Mouse (Mus musculus) hindbrain, embryonic 11.5 days (tissue): ENCODE data around the gene Mdga1. TPM values are rescaled to one million over a fixed set of nuclear protein-coding genes. Genes with fewer than 3 reads are reported as not detected.

Experiments used
- ATAC-seq: fragments of 200-750 bp; cut with Nextera tagmentation; 2 replicates; pipeline ENCODE4 v1.8.0; 2017; ENCODE audit warnings: mild to moderate bottlenecking, moderate TSS enrichment, moderate library complexity; ENCODE audit not compliant: low FRiP score
- DNase-seq: peaks from one replicate; pipeline ENCODE4 v3.0.0-alpha.2; 2015; ENCODE audit warnings: low spot score
- H3K27ac ChIP-seq: fragments of 300-500 bp; sonication (generic); 2 replicates; pipeline ENCODE4 v1.5.1; 2014; ENCODE audit warnings: mild to moderate bottlenecking, low read depth, low read length
- H3K27me3 ChIP-seq: fragments of 300-500 bp; sonication (generic); 2 replicates; pipeline ENCODE4 v1.6.1; 2014; ENCODE audit warnings: mild to moderate bottlenecking, low read length, moderate library complexity, mixed read lengths; ENCODE audit not compliant: control insufficient read depth, insufficient read depth
- H3K36me3 ChIP-seq: fragments of 300-500 bp; sonication (generic); 2 replicates; pipeline ENCODE4 v1.6.1; 2014; ENCODE audit warnings: mild to moderate bottlenecking, low read length, moderate library complexity, mixed read lengths; ENCODE audit not compliant: control insufficient read depth, insufficient read depth
- H3K4me1 ChIP-seq: fragments of 300-500 bp; sonication (generic); replicated peaks from 2 replicates; pipeline ENCODE4 v1.6.1; 2014; ENCODE audit warnings: low read length, mixed read lengths; ENCODE audit not compliant: control insufficient read depth, insufficient read depth
- H3K4me2 ChIP-seq: fragments of 300-500 bp; sonication (generic); replicated peaks from 2 replicates; pipeline ENCODE4 v1.6.1; 2014; ENCODE audit warnings: mild to moderate bottlenecking, low read depth, low read length
- H3K4me3 ChIP-seq: fragments of 300-500 bp; sonication (generic); 2 replicates; pipeline ENCODE4 v1.5.1; 2014; ENCODE audit warnings: low read depth, low read length
- H3K9ac ChIP-seq: fragments of 300-500 bp; sonication (generic); 2 replicates; pipeline ENCODE4 v1.6.1; 2014; ENCODE audit warnings: low read depth, low read length
- H3K9me3 ChIP-seq: fragments of 300-500 bp; sonication (generic); 2 replicates; pipeline ENCODE4 v1.6.1; 2016; ENCODE audit warnings: low read length; ENCODE audit not compliant: control insufficient read depth
- WGBS: fragments of 180-500 bp; shearing (Covaris S2); extraction: QIAGEN DNeasy Blood & Tissue Kit; methylation state at CpG from one replicate; pipeline ENCODE4 v1.1.7; 2014; 5-methylcytosine and 5-hydroxymethylcytosine counted together
- polyA plus RNA-seq: library from polyadenylated mRNA; unstranded; fragments of >200 nt; fragmentation: Nextera tagmentation; extraction: Ambion mirVana; gene quantifications from 2 replicates; pipeline ENCODE4 v1.2.1, GENCODE M21; 2014

Gene Mdga1
- polyA plus RNA-seq, 1 experiment from 2014 or later = 4.6 TPM

DNA sequence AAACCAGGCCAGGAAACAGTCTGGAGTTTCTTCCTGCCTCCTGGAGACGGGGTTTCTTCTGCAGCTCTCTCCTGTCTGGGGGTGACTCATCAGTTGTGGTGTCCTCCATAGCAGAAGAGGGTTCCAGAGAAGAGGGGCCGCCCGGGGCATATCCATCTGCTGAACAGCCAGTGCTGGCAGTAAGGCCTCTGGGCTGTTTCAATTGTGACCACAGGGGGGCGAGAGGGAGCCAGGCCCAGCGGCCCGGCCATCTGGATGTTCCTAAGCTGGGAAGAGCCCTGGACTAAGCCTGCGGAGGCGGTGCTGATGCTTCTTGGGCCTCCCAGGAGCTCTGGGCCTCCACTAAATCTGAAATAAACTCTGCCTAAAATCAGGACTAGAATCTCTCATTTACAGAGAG, 5.8 kb upstream of the Mdga1 start:
- H3K36me3 ChIP-seq = no peaks in the 10 kb centered on the region
- H3K9me3 ChIP-seq = no peaks in the 10 kb centered on the region
- peak; percentile 90 for DNase-seq
- H3K4me3 ChIP-seq = no peak overlapping the region
- ATAC-seq = 0 out of 2 replicates have a peak, but pooled peaks have one; percentile 27
- H3K9ac ChIP-seq = no peak overlapping the region
- no peak overlapping the region for H3K27ac ChIP-seq
- WGBS = 6% methylated on average over 8 of the region's 8 CpGs
- no peaks in the 10 kb centered on the region for H3K27me3 ChIP-seq
- H3K4me1 ChIP-seq = no peaks in the 10 kb centered on the region
- no peak overlapping the region for H3K4me2 ChIP-seq

DNA sequence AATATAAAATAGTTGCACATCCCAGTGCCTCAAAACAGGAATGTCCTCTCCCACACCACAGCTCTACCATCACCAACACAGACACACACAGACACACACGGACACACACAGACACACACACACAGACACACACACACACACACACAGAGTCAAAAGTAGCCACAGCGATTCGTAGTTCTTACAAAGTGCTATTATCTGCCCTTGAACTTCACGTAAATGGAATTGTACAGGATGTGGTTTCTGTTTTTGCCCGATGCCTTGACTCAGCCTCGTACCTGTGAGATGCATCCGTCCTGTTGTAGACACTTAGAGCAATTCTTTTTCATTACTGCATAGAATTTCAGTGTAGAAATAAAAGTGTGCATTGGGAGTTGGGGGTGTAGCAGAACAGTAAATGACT, 3.3 kb upstream of the Mdga1 start:
- DNase-seq = no peak
- Histone ChIP-seq H3K36me3 (no peaks in the 10 kb centered on the region), H3K4me2 (no peak overlapping the region), H3K4me3 (no peak overlapping the region), H3K27ac (no peak overlapping the region), H3K4me1 (no peaks in the 10 kb centered on the region), H3K27me3 (no peaks in the 10 kb centered on the region), H3K9ac (no peak overlapping the region), H3K9me3 (no peaks in the 10 kb centered on the region)
- ATAC-seq = no peak
- 97% methylated on average over 7 of the region's 7 CpGs for WGBS

DNA sequence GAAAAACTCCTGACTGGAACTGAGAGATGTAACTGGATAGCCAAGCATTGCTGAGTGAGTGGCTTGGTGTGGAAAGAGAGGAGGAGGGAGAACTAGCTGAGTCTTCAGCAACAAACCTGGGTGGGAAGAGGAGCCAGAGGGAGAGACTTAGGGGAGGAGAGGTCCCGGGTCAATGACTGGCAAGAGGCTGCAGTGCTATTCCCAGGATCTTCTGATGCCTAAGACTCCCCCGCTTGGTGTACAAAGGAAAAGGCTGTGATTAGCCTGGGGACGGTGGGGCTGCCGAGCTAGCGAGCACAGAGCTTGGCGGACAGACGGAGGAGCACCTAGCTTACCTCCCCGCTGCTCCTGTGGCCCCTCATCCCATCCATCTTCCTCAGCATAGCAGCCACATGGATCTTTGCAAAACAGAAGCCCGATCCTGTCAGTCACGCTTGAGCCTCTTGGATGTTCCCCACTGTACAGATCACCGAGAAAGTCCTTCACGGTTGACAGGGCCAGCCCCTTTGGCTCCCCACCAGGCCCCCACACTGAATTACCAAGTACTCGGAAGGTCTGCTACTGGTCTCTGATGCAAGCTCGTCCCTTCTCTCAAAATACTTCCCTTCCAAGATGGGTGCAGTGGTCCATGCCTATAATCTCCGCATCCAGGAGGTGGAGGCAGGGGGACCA, 2.0 kb upstream of the Mdga1 start:
- Histone ChIP-seq H3K4me3 (no peak overlapping the region), H3K36me3 (no peaks in the 10 kb centered on the region), H3K9me3 (no peaks in the 10 kb centered on the region), H3K4me1 (no peaks in the 10 kb centered on the region), H3K4me2 (no peak overlapping the region), H3K27me3 (no peaks in the 10 kb centered on the region), H3K9ac (no peak overlapping the region), H3K27ac (no peak overlapping the region)
- ATAC-seq = no peak
- no peak for DNase-seq
- 39% methylated on average over 15 of the region's 15 CpGs for whole genome bisulfite sequencing

DNA sequence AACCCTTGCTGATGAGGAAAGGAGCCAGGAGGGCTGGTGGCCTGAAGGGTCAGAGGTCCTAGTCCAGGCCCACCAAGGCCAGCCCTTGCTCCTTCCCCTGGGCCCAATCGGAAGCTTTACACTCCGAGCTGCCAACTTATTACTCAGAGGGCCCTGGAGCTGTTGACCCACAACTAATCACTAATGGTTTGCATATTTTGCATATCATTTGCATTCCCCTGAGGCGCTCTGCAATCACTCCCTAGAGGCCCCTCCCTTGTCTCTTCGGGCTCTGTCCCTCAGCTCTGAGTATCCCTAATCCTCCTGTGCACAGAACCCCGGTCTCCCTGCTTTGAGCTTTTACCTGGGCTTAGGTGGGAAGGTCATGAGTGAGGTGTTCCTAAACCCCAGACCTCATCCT, 4.4 kb downstream of the Mdga1 start:
- H3K4me3 ChIP-seq = no peak overlapping the region
- H3K9me3 ChIP-seq = no peaks in the 10 kb centered on the region
- DNase-seq (peak; percentile 31), ATAC-seq (peak; percentile 30; the same call in 1 of the 2 replicates)
- H3K9ac ChIP-seq = no peak overlapping the region
- H3K36me3 ChIP-seq = no peaks in the 10 kb centered on the region
- WGBS = 5% methylated on average over 5 of the region's 5 CpGs
- H3K4me1 ChIP-seq = peaks cover 23% of the 10 kb centered on the region
- H3K27me3 ChIP-seq = no peaks in the 10 kb centered on the region
- H3K4me2 ChIP-seq = no peak overlapping the region
- no peak overlapping the region for H3K27ac ChIP-seq

DNA sequence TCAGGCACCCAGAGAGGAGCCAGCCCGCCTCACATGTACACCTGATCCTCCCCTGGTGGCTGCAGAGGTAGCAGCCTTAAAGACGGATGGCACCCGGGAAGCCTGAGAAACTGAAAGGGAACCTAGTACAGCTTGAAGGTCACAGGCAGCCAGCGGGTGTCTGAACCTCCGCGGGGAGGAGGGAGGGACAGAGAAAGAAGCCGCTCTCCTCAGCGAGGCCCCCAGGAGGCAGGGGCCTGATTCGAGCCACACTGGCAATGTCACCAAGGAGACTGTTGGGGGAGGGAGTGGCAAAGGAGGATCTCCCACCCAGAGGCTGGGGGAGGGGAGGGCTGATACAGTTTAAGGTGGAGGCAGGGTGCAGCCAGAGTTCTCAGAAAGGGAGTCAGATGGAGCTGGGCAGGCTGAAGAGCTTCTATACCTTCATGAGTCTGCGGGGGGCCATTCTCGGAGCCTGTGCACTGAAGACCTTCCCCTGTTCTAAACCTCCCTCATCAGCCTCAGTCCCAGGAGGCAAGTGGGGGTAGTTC, 6.1 kb downstream of the Mdga1 start:
- Histone ChIP-seq H3K4me3 (no peak overlapping the region), H3K9me3 (no peaks in the 10 kb centered on the region), H3K4me1 (peaks cover 23% of the 10 kb centered on the region), H3K27me3 (no peaks in the 10 kb centered on the region), H3K27ac (no peak overlapping the region), H3K9ac (peak overlapping the region; percentile 15; the same call in 1 of the 2 replicates), H3K4me2 (peak overlapping the region; percentile 25; the same call in 1 of the 2 replicates), H3K36me3 (no peaks in the 10 kb centered on the region)
- ATAC-seq (no peak), DNase-seq (peak; percentile 39)
- 3% methylated on average over 11 of the region's 11 CpGs for WGBS

DNA sequence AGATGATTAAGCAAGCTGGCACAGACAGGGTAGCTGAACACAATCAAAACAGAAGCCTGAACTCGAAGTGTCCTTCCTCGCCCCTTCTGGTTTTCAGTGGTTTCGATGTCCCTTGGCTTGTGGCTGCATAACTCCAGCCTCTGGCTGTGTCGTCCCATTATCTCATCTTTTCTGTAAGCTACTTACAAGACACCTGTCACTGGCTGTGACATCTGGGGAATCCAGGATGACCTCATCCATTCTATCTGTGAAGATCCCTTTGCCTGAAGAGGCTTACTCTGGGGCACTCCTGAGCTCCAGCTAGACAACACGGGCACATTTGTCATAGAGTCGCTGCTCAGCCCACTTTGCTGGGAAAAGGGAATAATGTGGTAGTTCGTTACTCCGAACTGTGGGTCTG, 14.0 kb downstream of the Mdga1 start:
- no peak overlapping the region for H3K4me2 ChIP-seq

DNA sequence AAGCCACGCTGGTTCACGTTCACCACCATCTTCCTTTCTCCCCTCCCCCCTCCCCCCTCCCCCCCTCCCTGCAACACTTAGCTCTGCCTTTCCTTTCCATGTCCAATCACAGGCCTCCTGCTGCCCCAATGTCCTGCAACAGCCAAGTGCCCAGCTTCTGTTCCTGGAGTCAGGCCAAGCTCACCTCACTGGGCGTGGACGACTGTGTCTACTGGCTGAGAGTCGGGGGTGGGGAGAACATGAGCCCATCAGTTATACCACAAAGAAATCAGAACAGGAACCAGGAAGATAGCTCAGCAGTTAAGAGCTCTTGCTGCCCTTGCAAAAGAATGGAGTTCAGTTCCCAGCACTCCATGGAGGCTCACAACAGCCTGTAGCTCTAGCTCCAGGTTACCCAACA, 15.6 kb downstream of the Mdga1 start:
- H3K9me3 ChIP-seq = no peaks in the 10 kb centered on the region
- no peaks in the 10 kb centered on the region for H3K36me3 ChIP-seq
- WGBS = 79% methylated on average over 5 of the region's 5 CpGs
- DNase-seq = no peak
- H3K4me3 ChIP-seq = no peak overlapping the region
- no peak for ATAC-seq
- H3K4me2 ChIP-seq = no peak overlapping the region
- no peaks in the 10 kb centered on the region for H3K27me3 ChIP-seq
- H3K9ac ChIP-seq = no peak overlapping the region
- no peak overlapping the region for H3K27ac ChIP-seq
- H3K4me1 ChIP-seq = no peaks in the 10 kb centered on the region

More for the DNA sequence above, 14.0 kb downstream of the Mdga1 start:
- DNase-seq (no peak), ATAC-seq (no peak)
- H3K27me3 ChIP-seq = no peaks in the 10 kb centered on the region
- H3K27ac ChIP-seq = no peak overlapping the region
- no peak overlapping the region for H3K9ac ChIP-seq
- H3K9me3 ChIP-seq = no peaks in the 10 kb centered on the region
- WGBS = 64% methylated on average over 8 of the region's 8 CpGs
- no peak overlapping the region for H3K4me3 ChIP-seq
- no peaks in the 10 kb centered on the region for H3K4me1 ChIP-seq
- no peaks in the 10 kb centered on the region for H3K36me3 ChIP-seq

DNA sequence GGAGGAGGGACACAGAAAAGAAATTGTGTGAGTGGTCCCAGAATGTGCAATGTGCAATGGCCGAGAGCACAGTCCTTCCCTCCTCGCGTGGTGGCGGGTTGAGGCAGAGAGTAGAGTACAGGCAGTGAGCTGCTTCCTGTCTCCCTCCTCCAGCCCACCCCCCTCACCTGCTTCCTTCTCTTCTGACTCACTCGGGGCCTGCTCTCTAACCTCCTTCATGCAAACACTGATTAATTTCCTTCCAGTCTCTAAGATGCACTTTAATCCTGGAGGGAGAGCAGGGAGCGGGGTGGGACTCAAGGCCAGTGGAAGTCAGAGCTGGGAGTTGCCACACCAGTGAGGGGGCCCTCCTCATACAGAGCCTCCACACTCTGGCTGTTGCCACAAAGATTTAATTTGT, 18.8 kb downstream of the Mdga1 start:
- ATAC-seq (no peak), DNase-seq (no peak)
- Histone ChIP-seq H3K27ac (no peak overlapping the region), H3K4me2 (no peak overlapping the region), H3K4me3 (no peak overlapping the region), H3K27me3 (no peaks in the 10 kb centered on the region), H3K4me1 (no peaks in the 10 kb centered on the region), H3K9me3 (no peaks in the 10 kb centered on the region), H3K36me3 (no peaks in the 10 kb centered on the region), H3K9ac (no peak overlapping the region)
- WGBS = 55% methylated on average over 6 of the region's 6 CpGs

DNA sequence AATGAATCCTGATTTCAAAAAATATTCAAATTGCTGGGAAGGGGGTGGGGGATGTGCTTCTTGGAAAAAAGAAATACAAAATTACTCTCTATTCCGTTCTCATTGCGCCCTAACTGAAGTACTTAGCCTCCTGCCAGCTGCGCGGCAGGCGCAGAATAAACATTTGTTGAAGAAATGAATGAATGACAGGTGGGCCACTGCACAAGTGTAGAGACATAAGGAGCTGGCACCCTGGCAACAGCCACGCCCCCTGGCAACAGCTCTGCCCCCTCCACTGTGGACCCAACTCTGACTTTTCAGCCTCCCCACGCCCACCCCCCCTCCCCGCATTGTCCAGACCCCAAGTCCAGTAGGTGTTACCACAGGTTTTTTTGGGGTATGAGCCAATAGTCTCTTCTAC, 19.3 kb downstream of the Mdga1 start:
- H3K9ac ChIP-seq = no peak overlapping the region
- DNase-seq (no peak), ATAC-seq (no peak)
- H3K27me3 ChIP-seq = no peaks in the 10 kb centered on the region
- no peaks in the 10 kb centered on the region for H3K4me1 ChIP-seq
- H3K4me3 ChIP-seq = no peak overlapping the region
- 74% methylated on average over 8 of the region's 8 CpGs for WGBS
- H3K4me2 ChIP-seq = no peak overlapping the region
- H3K27ac ChIP-seq = no peak overlapping the region
- H3K36me3 ChIP-seq = no peaks in the 10 kb centered on the region
- H3K9me3 ChIP-seq = no peaks in the 10 kb centered on the region
